Mouse (Mus musculus) liver, embryonic 14.5 days (tissue): ENCODE measurements around the gene Gfer.

Experiments
- CTCF ChIP-seq: IDR thresholded peaks from 2 replicates; pipeline ENCODE4 v1.5.1; 2016; ENCODE audit warnings: antibody characterized with exemption, low read depth, control low read depth
- EP300 ChIP-seq: IDR thresholded peaks from 2 replicates; pipeline ENCODE4 v1.6.1; 2016; ENCODE audit warnings: antibody characterized with exemption, low read depth

- TF ChIP-seq CTCF (no peak), EP300 (no peak)
Observed at GRCm38 (mm10) chr17:24687599-24687998, 8.4 kb downstream of the Gfer start.
